Mouse (Mus musculus): ENCODE results near the gene Gm28891.
"Not testable (repeated sequence)": the region's sequence is repeated elsewhere in the genome, so short reads cannot be mapped to it uniquely, and the experiment has no call there.

Gm28891 gene

GRCm38 (mm10) chrY:60240902-60241301 is at the start of gene Gm28891:
Gene Gm28891 (plus strand): TSS chrY:60241202.
- not testable (repeated sequence) for DNase-seq

Measured in cerebellum, postnatal 36 days (tissue).